Mouse (Mus musculus) erythroblast, embryonic 14.5 days (primary cell): ENCODE results near the gene Lyve1. TPM values are rescaled to one million over a fixed set of nuclear protein-coding genes. Genes with fewer than 3 reads are reported as not detected.
"Not testable (repeated sequence)": the region's sequence is repeated elsewhere in the genome, so short reads cannot be mapped to it uniquely, and the experiment has no call there.

Experiments
- H3K27me3 ChIP-seq: 2 replicates; pipeline ENCODE4 v1.6.1; 2012; ENCODE audit warnings: inconsistent platforms; ENCODE audit not compliant: control insufficient read depth
- H3K36me3 ChIP-seq: 2 replicates; pipeline ENCODE4 v1.6.1; 2012; ENCODE audit warnings: mild to moderate bottlenecking, inconsistent platforms; ENCODE audit not compliant: control insufficient read depth
- H3K4me1 ChIP-seq: 2 replicates; pipeline ENCODE4 v1.6.1; 2012; ENCODE audit warnings: inconsistent platforms; ENCODE audit not compliant: control insufficient read depth
- H3K4me3 ChIP-seq: replicated peaks from 2 replicates; pipeline ENCODE3; 2012; ENCODE audit warnings: moderate library complexity, mild to moderate bottlenecking, inconsistent platforms
- H3K9me3 ChIP-seq: 2 replicates; pipeline ENCODE4 v1.6.1; 2012; ENCODE audit warnings: low read length, inconsistent platforms, mixed read lengths; ENCODE audit not compliant: control insufficient read depth
- GATA1 ChIP-seq: IDR thresholded peaks from 2 replicates; pipeline ENCODE4 v1.6.1; 2012; ENCODE audit warnings: low read length, inconsistent platforms, mixed read lengths
- TAL1 ChIP-seq: IDR thresholded peaks from 3 replicates; pipeline ENCODE4 v1.6.1; 2012; ENCODE audit warnings: low read length, inconsistent platforms, mixed read lengths
- polyA plus RNA-seq: library from polyadenylated mRNA; stranded (reverse); fragments of >175 nt; gene quantifications from 2 replicates; pipeline ENCODE4 v1.2.3, GENCODE M21; 2012

Gene Lyve1
- 0.01 TPM in 1 of 2 replicates, not detected in the other for polyA plus RNA-seq

DNA sequence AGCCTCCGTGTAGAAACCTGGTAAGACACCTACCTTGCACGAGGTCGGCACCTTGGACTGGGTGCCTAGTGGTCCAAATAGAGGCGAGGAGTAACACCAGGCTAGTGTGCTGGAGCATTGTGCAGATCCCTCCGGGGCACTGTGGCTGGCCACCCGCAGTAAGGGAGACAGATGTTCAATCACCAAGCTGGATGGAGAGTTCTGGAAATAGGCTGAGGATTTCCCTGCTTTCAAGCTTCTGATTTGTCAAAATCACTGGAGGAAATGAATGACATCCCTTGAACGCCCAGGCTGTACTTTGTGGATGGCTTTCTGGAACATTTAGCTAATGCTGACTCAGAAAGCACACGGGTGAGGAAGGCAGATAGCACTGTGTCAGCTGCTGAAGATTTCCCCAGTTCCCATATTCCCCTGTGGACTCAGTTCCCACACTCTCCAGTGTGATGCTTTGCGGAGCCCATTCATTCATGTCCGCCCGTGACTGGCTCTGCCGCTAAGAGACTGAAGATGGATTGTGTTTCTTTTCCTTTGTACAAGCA is at the start of gene Lyve1:
Lyve1 (minus strand) TSS at position 489 of the 539 bp plus-strand sequence.
- peaks cover 26% of the 10 kb centered on the region for H3K4me1 ChIP-seq

DNA sequence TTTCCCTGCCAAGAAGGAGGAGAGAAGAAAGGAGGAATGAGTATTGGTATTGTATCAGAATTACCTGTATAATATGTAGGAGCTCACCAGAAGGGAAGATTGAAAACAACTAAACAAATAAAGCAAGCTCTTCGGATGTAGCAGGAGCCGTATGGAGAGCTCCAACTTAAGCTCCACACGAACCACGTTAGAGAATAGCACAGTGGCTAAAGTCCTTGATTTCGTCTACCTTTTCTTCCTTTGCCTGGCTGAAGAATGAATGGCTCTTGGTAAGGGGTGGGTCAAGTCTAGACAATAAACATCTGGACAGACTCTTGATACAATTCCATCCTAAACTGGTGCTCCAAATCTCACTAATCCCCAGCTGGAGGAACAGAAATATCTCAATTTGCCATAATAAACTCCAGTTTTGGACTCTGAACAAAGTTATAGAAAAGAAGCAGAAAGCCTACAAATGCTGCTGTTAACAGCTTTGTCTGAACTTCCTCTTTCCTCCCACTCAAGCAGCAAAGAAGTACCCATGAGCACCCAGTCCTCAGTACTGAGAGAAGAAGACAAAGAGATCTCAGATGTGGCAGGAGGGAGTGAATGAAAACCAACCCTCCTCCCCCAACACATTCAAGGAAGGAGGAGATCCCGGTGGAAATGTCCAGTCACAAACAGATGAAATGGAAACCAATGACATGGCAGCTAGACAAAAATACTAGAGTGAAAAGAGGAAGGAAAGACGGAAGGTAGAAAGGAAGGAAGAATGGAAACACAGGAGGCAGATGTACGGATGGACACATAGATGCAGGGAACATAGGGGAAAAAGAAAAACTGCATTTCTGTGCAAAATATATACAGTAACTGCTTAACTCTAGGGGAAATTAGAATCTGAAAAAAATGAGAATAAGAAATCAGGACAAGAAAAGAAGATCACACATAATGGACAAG is 45.4 kb upstream of the Lyve1 start:
- Histone ChIP-seq H3K4me3 (no peak overlapping the region), H3K36me3 (peaks cover 3% of the 10 kb centered on the region; the same call in 1 of the 2 replicates), H3K9me3 (no peaks in the 10 kb centered on the region), H3K27me3 (no peaks in the 10 kb centered on the region), H3K4me1 (peaks cover 62% of the 10 kb centered on the region)
- TF ChIP-seq GATA1 (no peak), TAL1 (no peak)

More for the DNA sequence above, at the start of gene Lyve1:
- TF ChIP-seq TAL1, result no peak
- no peak for TF ChIP-seq GATA1
- Histone ChIP-seq H3K4me3 (no peak within 1 kb of the TSS), H3K27me3 (peaks cover 3% of the 10 kb centered on the region; the same call in 1 of the 2 replicates), H3K36me3 (no peaks in the 10 kb centered on the region), H3K9me3 (no peaks in the 10 kb centered on the region)

DNA sequence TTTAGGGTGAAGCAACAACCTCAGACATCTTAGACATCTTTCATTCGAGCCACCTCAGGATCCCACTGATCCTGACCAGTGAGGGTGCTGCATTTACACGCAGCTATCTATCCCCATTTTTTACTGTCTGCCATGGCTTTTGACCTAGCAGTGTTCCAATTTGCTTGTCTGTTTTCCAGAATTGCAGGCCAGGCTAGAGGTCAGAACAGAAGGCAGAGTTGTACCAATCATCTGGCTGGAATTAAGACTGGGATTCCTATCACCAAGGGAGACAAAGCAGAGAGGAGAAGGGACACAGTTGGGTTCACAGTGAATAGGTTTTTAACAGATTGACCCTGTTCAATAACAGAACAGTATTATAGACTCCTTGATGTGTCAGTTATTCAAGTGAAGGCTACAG is 43.5 kb upstream of the Lyve1 start:
- H3K27me3 ChIP-seq, result no peaks in the 10 kb centered on the region
- H3K4me1 ChIP-seq, result peaks cover 63% of the 10 kb centered on the region
- TF ChIP-seq GATA1, result no peak
- no peak for TF ChIP-seq TAL1
- H3K4me3 ChIP-seq, result no peak overlapping the region
- H3K9me3 ChIP-seq, result no peaks in the 10 kb centered on the region
- H3K36me3 ChIP-seq, result peaks cover 3% of the 10 kb centered on the region; the same call in 1 of the 2 replicates

DNA sequence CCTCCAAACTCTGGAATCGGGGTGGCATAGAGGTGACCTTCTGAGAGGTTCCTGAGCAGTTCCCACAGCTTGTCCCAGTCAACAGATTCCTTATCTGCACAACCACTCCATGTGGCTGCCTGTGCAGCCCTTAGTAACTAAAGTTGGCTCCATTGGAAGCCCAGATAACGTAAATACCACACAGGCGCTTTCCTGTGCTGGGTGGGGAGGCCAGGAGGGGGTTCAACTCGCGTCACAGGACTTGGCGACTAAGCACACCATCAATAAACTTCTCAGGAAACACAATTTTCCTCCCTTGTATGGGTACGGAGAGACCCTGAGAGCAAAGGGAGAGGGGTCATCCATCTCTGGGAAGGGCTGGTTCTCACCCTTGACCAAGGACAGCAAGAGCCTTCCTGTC is 40.2 kb upstream of the Lyve1 start:
- TF ChIP-seq TAL1 (peak; percentile 40; the same call in 1 of the 3 replicates), GATA1 (peak; percentile 71)
- Histone ChIP-seq H3K9me3 (no peaks in the 10 kb centered on the region), H3K4me3 (peak overlapping the region; percentile 40), H3K27me3 (no peaks in the 10 kb centered on the region), H3K4me1 (peaks cover 58% of the 10 kb centered on the region), H3K36me3 (peaks cover 3% of the 10 kb centered on the region; the same call in 1 of the 2 replicates)

DNA sequence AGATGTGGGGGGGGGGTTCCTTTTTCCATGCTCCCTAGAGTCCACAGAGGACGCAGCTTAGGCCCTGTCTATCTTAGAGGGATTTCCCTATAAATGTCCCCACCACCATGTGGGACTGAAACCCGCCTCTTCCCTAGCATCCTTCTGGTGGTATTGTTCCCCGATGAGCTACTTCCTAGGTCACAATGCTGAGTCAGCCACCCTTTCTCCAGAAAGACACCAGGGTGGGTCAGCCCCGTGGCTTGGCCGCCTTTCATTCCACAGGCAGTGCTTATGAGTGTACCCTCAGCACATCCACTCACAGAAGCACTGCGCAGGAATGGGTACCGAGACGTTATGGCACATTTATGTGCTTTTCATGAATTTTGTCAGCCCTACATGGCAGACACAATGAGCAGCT is 34.2 kb upstream of the Lyve1 start:
- H3K36me3 ChIP-seq, result peaks cover 3% of the 10 kb centered on the region
- H3K4me1 ChIP-seq, result peaks cover 32% of the 10 kb centered on the region
- H3K27me3 ChIP-seq, result no peaks in the 10 kb centered on the region
- no peaks in the 10 kb centered on the region for H3K9me3 ChIP-seq
- TF ChIP-seq GATA1, result no peak
- no peak overlapping the region for H3K4me3 ChIP-seq

DNA sequence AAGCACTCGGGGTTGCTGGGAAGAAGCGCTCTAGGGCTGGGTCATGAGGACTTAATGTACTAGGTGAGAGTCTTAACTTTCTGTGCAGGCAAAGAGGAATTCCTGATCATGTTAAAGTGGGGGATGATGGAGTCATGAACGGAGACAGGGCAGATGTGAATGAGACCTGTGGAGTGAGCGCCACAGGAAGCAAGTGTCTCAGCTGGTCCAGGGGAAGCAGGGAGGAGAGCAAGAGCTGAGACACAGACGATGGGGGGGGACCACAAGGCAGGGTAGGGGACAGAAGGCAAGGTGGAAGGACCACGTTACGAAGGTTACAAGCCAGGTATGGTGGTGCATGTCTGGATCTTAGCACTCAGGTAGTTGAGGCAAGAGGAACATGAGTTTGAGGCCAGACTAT is 33.4 kb upstream of the Lyve1 start:
- no peaks in the 10 kb centered on the region for H3K27me3 ChIP-seq
- no peak overlapping the region for H3K4me3 ChIP-seq
- H3K36me3 ChIP-seq, result peaks cover 3% of the 10 kb centered on the region; the same call in 1 of the 2 replicates
- no peaks in the 10 kb centered on the region for H3K9me3 ChIP-seq
- TF ChIP-seq TAL1 (no peak), GATA1 (no peak)
- H3K4me1 ChIP-seq, result peaks cover 29% of the 10 kb centered on the region

DNA sequence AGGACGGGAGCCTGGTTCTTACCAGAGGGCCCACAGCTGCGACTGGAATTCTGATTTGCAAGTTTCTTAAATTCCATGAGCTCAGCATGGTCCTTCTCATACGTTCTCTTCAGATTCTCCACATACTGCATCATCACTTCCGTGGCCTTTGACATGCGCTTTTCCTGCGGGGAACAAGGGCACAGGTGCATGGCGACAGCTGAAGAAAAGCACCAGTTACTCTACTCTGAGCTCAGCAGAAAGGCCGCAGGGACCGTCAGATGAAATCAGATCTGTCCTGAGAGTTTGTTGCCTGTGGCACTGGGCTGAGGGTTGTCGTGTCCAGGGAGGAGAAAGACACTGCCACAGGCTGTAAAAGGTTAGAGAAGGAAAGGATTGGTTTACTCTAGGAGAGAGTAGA is 32.7 kb upstream of the Lyve1 start:
- not testable (repeated sequence) for H3K27me3 ChIP-seq, H3K36me3 ChIP-seq, H3K4me3 ChIP-seq, H3K9me3 ChIP-seq
- peaks cover 29% of the 10 kb centered on the region for H3K4me1 ChIP-seq

DNA sequence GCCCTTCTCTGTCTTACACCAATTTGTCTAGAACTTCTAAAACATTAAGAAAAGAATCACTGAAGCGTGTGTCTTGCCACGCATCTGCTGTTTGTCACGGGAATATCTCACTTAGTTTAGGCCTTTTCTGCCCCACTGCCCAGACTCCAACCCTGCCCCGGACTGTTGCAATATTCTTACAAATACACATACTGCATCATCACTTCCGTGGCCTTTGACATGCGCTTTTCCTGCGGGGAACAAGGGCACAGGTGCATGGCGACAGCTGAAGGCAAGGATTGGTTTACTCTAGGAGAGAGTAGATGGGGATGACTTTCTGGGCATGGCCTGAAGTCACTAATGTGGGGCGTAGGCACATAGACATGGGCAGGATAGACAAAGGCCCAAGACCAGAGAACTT is 31.6 kb upstream of the Lyve1 start:
- peaks cover 3% of the 10 kb centered on the region; the same call in 1 of the 2 replicates for H3K36me3 ChIP-seq
- no peak for TF ChIP-seq TAL1
- TF ChIP-seq GATA1, result no peak
- no peaks in the 10 kb centered on the region for H3K9me3 ChIP-seq
- no peaks in the 10 kb centered on the region for H3K27me3 ChIP-seq
- peaks cover 30% of the 10 kb centered on the region for H3K4me1 ChIP-seq
- H3K4me3 ChIP-seq, result no peak overlapping the region

DNA sequence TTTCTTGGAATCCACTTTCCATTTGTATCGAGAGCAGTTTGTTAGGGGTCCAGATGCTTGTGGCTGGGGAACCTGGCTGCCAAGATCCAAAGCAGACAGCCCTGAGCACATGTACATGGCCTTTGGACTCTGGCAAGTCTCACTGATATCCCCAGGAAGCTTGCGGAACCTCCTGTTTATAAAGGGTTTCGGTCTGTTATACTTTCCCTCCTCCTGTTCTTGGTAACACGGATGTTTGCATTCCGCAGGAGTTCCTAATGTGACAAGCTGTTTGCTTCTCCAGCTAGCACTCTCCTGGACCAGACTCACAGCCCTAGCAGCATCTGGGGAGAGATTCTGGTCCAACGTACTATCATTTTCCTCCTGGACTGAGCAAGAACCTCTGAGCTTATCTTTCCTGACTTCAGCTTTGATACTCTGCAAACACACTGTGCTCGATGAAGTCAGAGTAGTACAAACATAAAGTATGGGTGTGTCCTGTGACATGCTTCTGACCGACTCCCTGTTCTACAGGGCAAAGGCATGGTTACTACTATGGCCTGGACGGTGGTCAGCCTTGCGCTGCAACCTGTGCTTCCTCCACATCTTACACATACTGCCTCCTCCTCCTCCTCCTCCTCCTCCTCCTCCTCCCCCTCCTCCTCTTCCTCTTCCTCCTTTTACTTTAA is 31.0 kb upstream of the Lyve1 start:
- Histone ChIP-seq H3K4me3 (no peak overlapping the region), H3K36me3 (peaks cover 3% of the 10 kb centered on the region; the same call in 1 of the 2 replicates), H3K4me1 (peaks cover 30% of the 10 kb centered on the region), H3K27me3 (no peaks in the 10 kb centered on the region), H3K9me3 (no peaks in the 10 kb centered on the region)
- no peak for TF ChIP-seq TAL1
- no peak for TF ChIP-seq GATA1
